Mouse (Mus musculus) kidney, adult 18-20 months (tissue): ENCODE results near the gene Steap3.
A peak's percentile ranks its signal among the peaks of the same experiment; 100 is the strongest.

ENCODE experiments used
- DNase-seq: peaks from one replicate; pipeline ENCODE4 v3.0.0; 2021

Gene Steap3

GRCm38 (mm10) chr1:120196724-120197123 is 75.8 kb downstream of the Steap3 start:
- DNase-seq = no peak

DNA sequence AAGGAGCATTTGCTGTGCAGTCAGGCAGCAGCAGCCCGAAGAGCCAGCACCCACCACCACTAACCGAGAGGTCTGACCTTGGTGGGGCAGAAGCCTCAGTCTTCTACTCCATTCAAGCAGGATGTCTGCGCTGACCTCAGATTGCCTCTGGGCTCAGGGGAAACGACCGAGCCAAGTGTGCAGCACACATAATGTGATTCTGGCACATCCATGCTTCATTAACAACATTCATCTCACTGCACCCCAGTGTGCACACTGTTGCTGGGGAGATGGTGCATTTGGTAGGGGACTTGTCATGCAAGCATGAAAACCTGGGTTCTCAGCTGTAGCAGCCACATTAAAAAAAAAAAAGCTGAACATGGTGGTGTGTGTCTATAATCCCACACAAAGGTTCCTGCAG is 76.6 kb downstream of the Steap3 start:
- DNase-seq = no peak

DNA sequence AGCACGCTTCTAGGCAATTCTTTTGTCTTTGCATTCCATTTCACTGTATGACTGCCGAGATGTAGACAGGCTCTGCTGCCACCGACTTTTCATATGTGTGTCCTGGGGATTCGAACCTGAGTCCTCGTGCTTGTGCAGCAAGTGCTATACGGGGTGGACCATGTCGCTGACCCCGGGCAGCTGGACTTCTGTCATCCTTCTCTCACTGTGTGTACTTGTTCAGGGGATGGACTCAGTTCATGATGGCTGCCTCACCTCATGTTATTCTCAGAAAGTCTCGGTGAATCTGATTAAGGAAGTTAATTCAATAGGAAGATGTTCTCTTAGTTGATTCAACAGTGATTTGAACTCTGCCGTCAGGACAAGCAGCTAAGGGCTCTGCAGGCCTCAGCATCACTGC is 78.9 kb downstream of the Steap3 start:
- no peak for DNase-seq

GRCm38 (mm10) chr1:120192321-120192720 is 80.2 kb downstream of the Steap3 start:
- DNase-seq = no peak

DNA sequence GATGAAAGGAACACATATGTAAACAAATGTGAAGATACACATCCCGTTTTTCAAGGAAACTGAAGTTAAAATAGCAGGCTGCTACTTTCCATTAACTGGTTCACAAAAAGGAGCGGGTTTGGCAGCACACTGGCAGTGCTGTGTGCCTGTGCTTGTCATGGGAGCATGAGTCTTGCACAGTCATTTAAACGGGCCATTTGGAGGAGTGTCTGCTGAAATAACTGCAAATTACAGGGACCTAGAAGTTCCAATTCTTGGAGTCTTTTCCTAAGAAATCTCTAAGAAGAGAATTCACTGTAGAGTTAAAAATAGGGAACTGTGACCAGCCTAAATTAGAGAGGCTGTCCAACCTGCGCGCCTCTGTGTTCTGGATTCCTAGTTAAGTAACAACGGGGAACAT is 81.6 kb downstream of the Steap3 start:
- DNase-seq = no peak

- no peak for DNase-seq
These were observed 82.2 kb downstream of the Steap3 start for GRCm38 (mm10) chr1:120190300-120190699.

DNA sequence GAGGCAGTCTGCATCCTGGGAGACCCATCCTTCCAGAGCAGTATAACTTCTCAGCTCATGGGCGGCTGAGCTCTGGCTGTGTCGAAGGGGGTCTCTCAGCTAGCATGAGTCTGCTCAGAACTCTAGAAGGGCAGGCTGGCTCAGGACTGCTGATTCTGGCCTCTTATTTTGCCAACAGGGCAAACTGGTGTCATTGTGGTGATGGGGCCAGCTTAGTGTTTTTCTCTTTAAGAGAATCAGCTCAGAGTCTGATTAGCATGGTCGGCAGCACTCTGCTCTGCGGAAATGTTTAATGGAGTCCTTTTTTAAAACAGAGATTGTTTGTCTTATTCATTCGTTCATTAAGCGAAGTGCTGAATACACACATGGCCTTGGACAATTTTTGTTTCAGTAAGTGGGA is 83.3 kb downstream of the Steap3 start:
- no peak for DNase-seq

DNA sequence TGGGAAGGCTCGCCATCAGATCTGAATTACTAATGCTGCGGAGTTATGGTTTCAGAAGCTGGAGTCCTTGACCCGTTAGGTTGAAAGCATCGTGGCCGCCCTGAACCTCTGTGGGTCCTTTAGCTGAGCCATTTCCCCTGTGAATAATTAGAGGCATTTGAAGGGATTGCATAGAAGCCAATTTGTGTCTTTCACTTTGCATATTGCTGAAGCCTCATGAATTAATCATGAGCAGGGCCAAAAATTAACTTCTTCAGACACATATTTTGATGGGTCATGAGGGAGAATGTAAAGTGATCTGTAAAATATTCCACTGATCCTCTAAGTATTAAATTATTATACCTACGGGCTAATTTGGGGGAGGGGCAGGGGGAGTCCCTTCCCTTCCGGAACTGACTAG is 85.4 kb downstream of the Steap3 start:
- DNase-seq = no peak

- no peak for DNase-seq
These were observed 85.8 kb downstream of the Steap3 start for GRCm38 (mm10) chr1:120186655-120187054.

DNA sequence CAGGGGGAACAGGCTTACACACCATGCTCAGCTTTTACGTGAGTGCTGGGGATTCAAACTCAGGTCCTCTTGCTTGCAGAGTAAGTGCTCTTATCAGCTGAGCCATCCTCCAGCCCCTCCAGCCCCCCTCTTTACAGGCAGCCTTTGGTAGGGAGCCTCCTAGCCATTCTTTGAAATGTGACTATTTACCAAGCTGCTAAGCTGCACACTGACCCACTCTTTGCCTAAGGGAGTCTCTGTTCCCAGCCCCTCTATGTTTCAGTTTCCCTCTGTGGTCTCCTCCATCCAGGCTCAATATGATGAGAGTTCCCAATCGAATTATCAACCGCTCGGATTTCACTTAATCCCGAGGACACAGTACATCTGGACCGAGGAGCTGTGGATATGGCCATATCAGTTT is 86.3 kb downstream of the Steap3 start:
- no peak for DNase-seq

- DNase-seq = no peak
These were observed 95.4 kb downstream of the Steap3 start for GRCm38 (mm10) chr1:120177141-120177540.

GRCm38 (mm10) chr1:120176313-120176712 is 96.2 kb downstream of the Steap3 start:
- DNase-seq = peak; percentile 9

DNA sequence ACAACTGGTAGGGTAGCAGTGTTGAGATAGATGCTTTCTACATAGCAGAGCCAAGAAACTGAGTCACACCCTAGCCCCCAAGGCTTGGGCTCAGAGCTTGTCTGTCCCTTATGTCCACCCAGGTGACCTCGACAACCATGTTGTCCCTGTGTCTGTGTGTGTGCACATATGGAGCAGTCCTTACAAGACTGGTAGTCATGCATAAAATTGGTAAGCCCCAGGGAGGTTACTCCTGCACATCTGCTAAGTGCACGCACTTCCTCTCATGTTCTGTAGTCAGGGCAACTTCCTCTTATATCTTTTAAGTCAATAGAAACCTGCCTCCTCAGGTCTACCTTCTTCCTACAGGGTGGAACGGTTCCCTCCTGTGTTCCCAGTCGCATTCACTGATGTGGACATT is 97.5 kb downstream of the Steap3 start:
- no peak for DNase-seq

- DNase-seq = peak; percentile 23
These were observed 100.5 kb downstream of the Steap3 start for GRCm38 (mm10) chr1:120171819-120172521.

DNA sequence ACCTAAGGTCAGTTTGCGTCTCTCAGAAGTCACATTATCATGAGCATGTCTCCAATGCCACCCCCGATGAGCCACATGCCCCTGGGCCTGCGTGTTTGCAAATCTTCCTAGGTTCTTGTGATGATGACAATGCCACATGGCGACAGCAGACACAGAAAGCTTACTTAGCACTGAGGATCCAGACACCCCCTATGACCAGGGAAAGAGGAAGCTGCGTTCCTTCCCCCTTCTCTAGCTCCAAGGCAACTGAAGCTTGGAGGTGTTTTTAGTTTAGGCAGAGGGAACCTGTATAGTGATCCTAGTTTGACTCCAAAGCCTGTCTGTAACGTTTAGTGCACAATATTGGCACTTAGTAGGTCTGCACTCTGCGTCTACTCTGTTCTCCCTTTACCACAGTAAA is 102.2 kb downstream of the Steap3 start:
- no peak for DNase-seq

DNA sequence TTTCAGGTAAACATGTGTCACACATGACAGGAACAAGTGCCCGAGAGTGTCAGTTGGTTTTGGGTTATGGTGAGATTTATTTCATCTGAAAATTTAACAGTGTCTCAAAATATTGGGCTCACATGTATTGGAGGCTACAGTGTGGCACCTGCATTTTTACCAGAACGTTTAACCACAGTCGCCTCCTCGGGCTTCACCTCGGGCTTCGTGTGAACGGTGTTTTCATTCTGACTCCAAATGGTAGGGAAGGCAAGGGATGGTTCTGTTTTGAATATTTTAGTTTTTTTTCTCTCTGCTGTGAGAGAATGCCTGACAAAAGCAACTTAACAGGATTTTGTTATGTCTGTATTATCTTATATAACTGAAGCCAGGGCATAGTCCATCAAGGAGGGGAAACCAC is 103.8 kb downstream of the Steap3 start:
- DNase-seq = no peak

GRCm38 (mm10) chr1:120168016-120168415 is 104.5 kb downstream of the Steap3 start:
- DNase-seq = no peak

- DNase-seq = no peak
These were observed 109.9 kb downstream of the Steap3 start for GRCm38 (mm10) chr1:120162616-120163015.

DNA sequence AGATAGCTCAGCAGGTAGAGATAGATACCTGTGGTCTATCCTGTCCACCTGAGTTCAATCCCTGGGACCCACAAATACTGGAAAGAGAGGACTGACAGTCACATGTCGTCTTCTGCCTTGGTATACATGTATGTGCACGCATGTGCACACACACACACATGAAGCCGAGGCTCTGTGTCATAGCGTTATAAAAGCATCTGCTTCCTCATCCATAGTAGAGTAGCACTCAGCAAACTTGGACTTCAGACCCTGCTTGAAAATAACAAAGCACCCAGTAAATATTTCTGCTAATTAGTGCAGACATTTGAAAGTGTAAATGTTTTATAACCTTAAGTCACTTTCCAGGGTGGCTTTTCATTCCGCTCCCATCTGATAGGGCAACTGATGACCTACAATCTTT is 111.0 kb downstream of the Steap3 start:
- no peak for DNase-seq

- no peak for DNase-seq
These were observed 113.9 kb downstream of the Steap3 start for GRCm38 (mm10) chr1:120158474-120159127.

DNA sequence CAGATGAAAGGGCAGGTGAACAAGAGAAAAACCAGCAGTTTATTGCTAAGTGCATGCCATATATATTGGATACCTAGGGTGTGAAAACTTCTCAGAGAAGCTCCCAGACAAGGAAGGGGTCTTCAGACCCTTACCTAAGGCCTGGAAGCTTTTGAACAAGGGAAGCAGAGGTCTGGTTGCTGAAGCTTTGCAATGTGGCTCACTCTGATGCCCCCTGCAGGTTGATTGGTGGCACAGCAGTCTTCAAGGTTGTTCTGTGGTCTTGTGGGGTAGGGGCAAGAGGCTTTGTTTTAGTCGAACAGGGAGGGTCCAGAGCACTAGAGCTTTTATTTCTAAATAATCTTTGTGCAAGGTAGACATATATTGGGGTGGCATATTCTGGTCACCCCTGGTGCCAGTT is 117.2 kb downstream of the Steap3 start:
- peak; percentile 33 for DNase-seq

GRCm38 (mm10) chr1:120154232-120154631 is 118.3 kb downstream of the Steap3 start:
- peak; percentile 27 for DNase-seq

- no peak for DNase-seq
These were observed 125.5 kb downstream of the Steap3 start for GRCm38 (mm10) chr1:120146994-120147393.

GRCm38 (mm10) chr1:120145527-120146216 is 126.8 kb downstream of the Steap3 start:
- no peak for DNase-seq
